In the genomic region with DNA sequence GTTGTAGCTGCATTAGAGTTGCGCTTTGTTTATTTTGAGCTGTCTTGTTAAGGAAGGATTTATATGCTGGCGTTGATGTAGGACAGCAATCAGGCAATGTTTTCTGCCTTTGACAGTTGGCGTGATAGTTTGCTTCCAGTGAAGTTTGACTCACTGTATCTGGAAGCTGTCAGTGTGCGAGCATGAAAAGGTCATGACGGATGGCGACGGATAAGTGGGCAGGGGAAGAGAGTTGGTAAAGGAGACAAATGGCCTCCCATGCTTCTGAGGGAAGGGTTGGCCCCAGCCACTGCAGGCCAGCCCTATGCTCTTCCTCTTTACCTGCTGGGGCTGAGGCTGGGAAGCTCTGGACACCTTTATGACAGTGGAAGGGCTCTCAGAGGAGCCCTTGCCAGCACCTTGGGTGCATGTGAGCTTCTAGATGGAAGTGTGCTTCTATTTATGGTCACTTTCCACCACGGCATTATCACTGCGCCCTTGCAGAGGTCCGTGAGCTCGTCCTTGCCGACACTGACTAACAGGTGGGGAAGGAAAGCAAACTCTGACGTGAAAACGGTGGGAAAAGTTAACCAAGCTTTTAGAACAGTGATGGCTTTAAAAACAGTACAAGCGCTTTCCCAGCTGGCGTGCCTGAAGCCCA, we compare ENCODE assay signal across 12 mouse cellular contexts.
DNase-seq lines count a peak whose midpoint lies in the region; ATAC-seq and TF ChIP-seq lines count a peak whose summit lies in the region.
"Had no signal": no experiment of that assay in that cellular context is flagged by ENCODE, and none has a peak within 500 bp of the region (broad histone marks: within the 10 kb centered on the region; RNA-seq: fewer than 3 reads in every experiment).

No protein-coding gene starts in this region.

- H3K27ac ChIP-seq in liver, embryonic 11.5 days (ENCODE audit: low read depth, low read length): peak overlapping the region; percentile 41; the same call in 1 of the 2 replicates
- no peak overlapping the region for H3K27ac ChIP-seq in liver, postnatal 0 days (ENCODE audit: low read depth)
- H3K27ac ChIP-seq in heart, embryonic 14.5 days (replicated peaks in 1 of 2; ENCODE audit: control insufficient read depth in 1 of 2, insufficient read depth in 1 of 2, low read depth in 2 of 2, low read length in 2 of 2): peak overlapping the region; percentile 93 to 95
- peak overlapping the region; percentile 86 for H3K27ac ChIP-seq in stomach, embryonic 14.5 days (ENCODE audit: low read length)
- H3K27ac ChIP-seq in midbrain, embryonic 10.5 days (replicated peaks): no peak overlapping the region
- H3K27ac ChIP-seq: hindbrain, postnatal 0 days; layer of hippocampus, adult 2 months had no signal

- H3K4me1 ChIP-seq in liver, embryonic 11.5 days (replicated peaks; ENCODE audit: control insufficient read depth, insufficient read depth, low read length): peaks cover 6% of the 10 kb centered on the region; the same call in 1 of the 2 replicates
- no peaks in the 10 kb centered on the region for H3K4me1 ChIP-seq in liver, postnatal 0 days (ENCODE audit: insufficient read depth)
- H3K4me1 ChIP-seq in heart, embryonic 14.5 days (ENCODE audit: control insufficient read depth in 2 of 2, insufficient read depth in 2 of 2, low read length in 2 of 2): peaks cover 20 to 36% of the 10 kb centered on the region in 2 experiments
- peaks cover 22% of the 10 kb centered on the region for H3K4me1 ChIP-seq in stomach, embryonic 14.5 days (ENCODE audit: control insufficient read depth, insufficient read depth, low read length)
- H3K4me1 ChIP-seq in midbrain, embryonic 10.5 days: 0 out of 2 replicates have a peak, but pooled peaks cover 7% of the 10 kb centered on the region

- no peak overlapping the region for H3K4me3 ChIP-seq in liver, embryonic 11.5 days (ENCODE audit: low read depth, low read length)
- H3K4me3 ChIP-seq in liver, postnatal 0 days (ENCODE audit: low read depth, low read length): no peak overlapping the region
- H3K4me3 ChIP-seq in heart, embryonic 14.5 days (ENCODE audit: control insufficient read depth in 1 of 2, insufficient read depth in 1 of 2, low read depth in 1 of 2, low read length in 2 of 2): no peak overlapping the region
- no peak overlapping the region for H3K4me3 ChIP-seq in stomach, embryonic 14.5 days (ENCODE audit: low read depth, low read length)
- no peak overlapping the region for H3K4me3 ChIP-seq in midbrain, embryonic 10.5 days
- H3K4me3 ChIP-seq: layer of hippocampus, adult 2 months had no signal

- peak; percentile 64 to 89 for DNase-seq in adrenal gland, adult (ENCODE audit: inconsistent age in 2 of 2, low spot score in 1 of 2)
- DNase-seq in adrenal gland, adult 18-20 months (ENCODE audit: low spot score in 2 of 2): no peak
- DNase-seq in liver, embryonic 11.5 days (ENCODE audit: low spot score): no peak
- DNase-seq in liver, postnatal 0 days: no peak
- DNase-seq in frontal cortex, postnatal 14 days (ENCODE audit: low spot score in 2 of 2): no peak
- DNase-seq in midbrain, embryonic 10.5 days (ENCODE audit: low spot score): no peak
- DNase-seq: cerebellum, adult 11-12 months; right cerebral cortex, postnatal 25 days had no signal

- 73% methylated on average over 16 of the region's 16 CpGs for WGBS in liver, embryonic 11.5 days
- WGBS in liver, postnatal 0 days (ENCODE audit: insufficient replicate concordance): 83% methylated on average over 16 of the region's 16 CpGs
- 16% methylated on average over 16 of the region's 16 CpGs for WGBS in heart, embryonic 14.5 days
- 40% methylated on average over 16 of the region's 16 CpGs for WGBS in stomach, embryonic 14.5 days
- 91% methylated on average over 16 of the region's 16 CpGs for WGBS in midbrain, embryonic 10.5 days

- no peak for ATAC-seq in liver, embryonic 11.5 days (replicated peaks; ENCODE audit: low FRiP score)
- ATAC-seq in liver, postnatal 0 days: no peak
- peak; percentile 57 for ATAC-seq in heart, embryonic 14.5 days (ENCODE audit: insufficient number of reproducible peaks, insufficient read depth, low FRiP score, low read depth)
- ATAC-seq in stomach, embryonic 14.5 days (ENCODE audit: insufficient number of reproducible peaks, insufficient read depth, low FRiP score, low read depth): no peak; the same call in 1 of the 2 replicates
- ATAC-seq: hindbrain, postnatal 0 days had no signal

- H3K9me3 ChIP-seq in liver, embryonic 11.5 days (ENCODE audit: control insufficient read depth, low read length): no peaks in the 10 kb centered on the region
- H3K9me3 ChIP-seq in liver, postnatal 0 days (ENCODE audit: low read length): no peaks in the 10 kb centered on the region
- no peaks in the 10 kb centered on the region for H3K9me3 ChIP-seq in heart, embryonic 14.5 days (ENCODE audit: control insufficient read depth, low read length)
- no peaks in the 10 kb centered on the region for H3K9me3 ChIP-seq in stomach, embryonic 14.5 days (ENCODE audit: control insufficient read depth, low read depth, low read length)
- no peaks in the 10 kb centered on the region for H3K9me3 ChIP-seq in midbrain, embryonic 10.5 days (replicated peaks)

- TF ChIP-seq CTCF in liver, postnatal 0 days (IDR thresholded peaks at IDR 0.05; ENCODE audit: low read depth): no peak

- H3K9ac ChIP-seq in liver, embryonic 11.5 days (ENCODE audit: low read depth, low read length): no peak overlapping the region
- no peak overlapping the region for H3K9ac ChIP-seq in liver, postnatal 0 days (replicated peaks)
- peak overlapping the region; percentile 28 for H3K9ac ChIP-seq in heart, embryonic 14.5 days (ENCODE audit: low read length)
- no peak overlapping the region for H3K9ac ChIP-seq in stomach, embryonic 14.5 days (replicated peaks; ENCODE audit: low read depth, low read length)

- H3K36me3 ChIP-seq in liver, embryonic 11.5 days (ENCODE audit: control insufficient read depth, insufficient read depth, low read length): no peaks in the 10 kb centered on the region
- H3K36me3 ChIP-seq in liver, postnatal 0 days (replicated peaks; ENCODE audit: insufficient read depth, low read length): peaks cover 2% of the 10 kb centered on the region; the same call in 1 of the 2 replicates
- 0 out of 2 replicates have a peak, but pooled peaks cover 3% of the 10 kb centered on the region for H3K36me3 ChIP-seq in heart, embryonic 14.5 days (ENCODE audit: control insufficient read depth, insufficient read depth, low read length)
- no peaks in the 10 kb centered on the region for H3K36me3 ChIP-seq in stomach, embryonic 14.5 days (ENCODE audit: control insufficient read depth, insufficient read depth, low read length)
- 0 out of 2 replicates have a peak, but pooled peaks cover 2% of the 10 kb centered on the region for H3K36me3 ChIP-seq in midbrain, embryonic 10.5 days

- H3K27me3 ChIP-seq in liver, embryonic 11.5 days (replicated peaks; ENCODE audit: control insufficient read depth, insufficient read depth, low read length): no peaks in the 10 kb centered on the region
- H3K27me3 ChIP-seq in liver, postnatal 0 days (ENCODE audit: insufficient read depth, low read length): no peaks in the 10 kb centered on the region
- H3K27me3 ChIP-seq in heart, embryonic 14.5 days (ENCODE audit: control insufficient read depth, insufficient read depth, low read length): no peaks in the 10 kb centered on the region
- no peaks in the 10 kb centered on the region for H3K27me3 ChIP-seq in stomach, embryonic 14.5 days (ENCODE audit: control insufficient read depth, insufficient read depth, low read length)
- H3K27me3 ChIP-seq in midbrain, embryonic 10.5 days (ENCODE audit: low read depth, poor library complexity, severe bottlenecking): no peaks in the 10 kb centered on the region; the same call in 1 of the 2 replicates

- no peak for TF ChIP-seq EP300 in liver, postnatal 0 days (IDR thresholded peaks at IDR 0.05; ENCODE audit: low read depth)

- no peak overlapping the region for H3K4me2 ChIP-seq in liver, embryonic 11.5 days
- no peak overlapping the region for H3K4me2 ChIP-seq in liver, postnatal 0 days (ENCODE audit: low read depth, low read length)
- peak overlapping the region; percentile 51 for H3K4me2 ChIP-seq in heart, embryonic 14.5 days (ENCODE audit: low read length)
- H3K4me2 ChIP-seq in stomach, embryonic 14.5 days (replicated peaks; ENCODE audit: low read depth, low read length): no peak overlapping the region; the same call in 1 of the 2 replicates

Comparison
In these comparisons a context has a peak if more than half of its experiments do, and no peak if none do; other contexts are left out.
1. DNase-seq: peak in adrenal gland, adult (2 of 2); none in adrenal gland, adult 18-20 months (0 of 2), liver, embryonic 11.5 days (single experiment), liver, postnatal 0 days (single experiment), frontal cortex, postnatal 14 days (0 of 2) and midbrain, embryonic 10.5 days (single experiment).
2. H3K27ac ChIP-seq: peak in liver, embryonic 11.5 days (single experiment), heart, embryonic 14.5 days (2 of 2) and stomach, embryonic 14.5 days (single experiment); none in liver, postnatal 0 days (single experiment) and midbrain, embryonic 10.5 days (single experiment).